Mouse (Mus musculus) spleen, adult 12 weeks (tissue): ENCODE results near the gene Slc5a5.

ENCODE experiments used
- DNase-seq: peaks from one replicate; pipeline ENCODE4 v3.0.0; 2022; ENCODE audit warnings: low spot score

The Slc5a5 gene

DNA sequence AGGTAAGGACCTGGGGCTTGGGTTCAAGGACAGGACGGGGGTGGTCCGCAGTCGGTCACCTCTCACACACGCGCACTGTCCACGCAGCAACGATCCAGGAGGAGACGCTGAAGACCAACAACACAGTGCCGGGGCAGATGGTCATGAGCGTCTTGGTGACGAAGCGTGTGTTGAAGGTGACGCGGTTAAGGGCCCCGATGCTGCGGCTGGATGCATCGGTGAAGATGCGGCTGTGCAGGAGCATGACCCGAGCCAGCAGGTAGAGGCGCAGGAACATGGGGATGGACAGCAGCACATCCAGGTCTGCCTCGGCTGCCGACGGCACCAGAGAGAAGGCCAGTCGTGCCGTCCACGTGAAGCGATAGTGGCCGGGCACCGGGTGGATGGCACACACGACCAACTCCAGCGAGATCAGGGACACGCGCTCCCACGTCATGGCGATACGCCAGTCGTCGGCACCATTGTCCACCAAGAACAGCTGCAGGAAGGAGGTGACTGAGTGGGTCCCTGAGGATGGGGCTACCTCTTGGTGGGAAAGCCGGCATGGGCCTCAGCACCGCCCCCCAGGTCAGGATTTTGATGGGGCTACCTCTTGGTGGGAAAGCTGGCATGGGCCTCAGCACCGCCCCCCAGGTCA, 39.8 kb downstream of the Slc5a5 start:
- no peak for DNase-seq

DNA sequence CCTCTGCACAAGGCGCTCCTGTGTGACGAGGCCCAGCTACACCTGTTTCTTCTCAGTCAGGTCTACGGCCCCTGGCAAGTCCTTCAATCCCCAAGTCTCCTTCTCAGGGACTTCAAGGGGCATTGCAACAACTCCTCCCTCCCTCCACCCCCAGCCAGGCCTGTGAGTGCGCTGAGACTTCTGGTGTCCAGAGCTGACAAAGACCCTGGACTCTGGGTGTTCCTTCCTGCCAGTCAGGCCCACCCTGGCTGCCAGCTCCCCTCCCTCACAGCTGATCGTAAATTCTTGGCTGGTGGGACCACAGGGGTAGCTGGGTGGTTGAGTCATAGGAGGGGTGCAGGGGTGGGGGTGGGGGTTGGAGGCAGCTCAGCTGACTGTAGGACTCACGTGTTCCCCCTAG, 40.7 kb downstream of the Slc5a5 start:
- DNase-seq, result no peak

DNA sequence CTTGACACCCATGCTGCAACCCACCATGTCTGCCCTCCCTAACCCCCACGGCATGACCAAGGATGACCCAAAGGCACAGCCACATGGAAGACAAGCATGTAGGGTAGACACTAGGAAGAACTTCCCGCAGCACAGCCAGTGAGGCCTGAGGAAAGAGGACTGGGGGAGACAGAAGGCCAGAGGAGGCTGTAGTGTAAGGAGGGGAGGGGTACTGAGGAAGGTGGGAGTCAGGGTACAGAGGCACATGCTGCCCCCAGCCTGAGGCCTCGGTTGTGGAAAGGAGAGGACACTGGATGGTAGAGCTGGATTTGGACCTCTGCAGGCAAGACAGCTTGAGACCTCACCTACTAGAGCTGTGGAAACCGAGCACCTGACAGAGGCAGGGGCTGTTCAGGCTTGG, 41.6 kb downstream of the Slc5a5 start:
- DNase-seq, result no peak

DNA sequence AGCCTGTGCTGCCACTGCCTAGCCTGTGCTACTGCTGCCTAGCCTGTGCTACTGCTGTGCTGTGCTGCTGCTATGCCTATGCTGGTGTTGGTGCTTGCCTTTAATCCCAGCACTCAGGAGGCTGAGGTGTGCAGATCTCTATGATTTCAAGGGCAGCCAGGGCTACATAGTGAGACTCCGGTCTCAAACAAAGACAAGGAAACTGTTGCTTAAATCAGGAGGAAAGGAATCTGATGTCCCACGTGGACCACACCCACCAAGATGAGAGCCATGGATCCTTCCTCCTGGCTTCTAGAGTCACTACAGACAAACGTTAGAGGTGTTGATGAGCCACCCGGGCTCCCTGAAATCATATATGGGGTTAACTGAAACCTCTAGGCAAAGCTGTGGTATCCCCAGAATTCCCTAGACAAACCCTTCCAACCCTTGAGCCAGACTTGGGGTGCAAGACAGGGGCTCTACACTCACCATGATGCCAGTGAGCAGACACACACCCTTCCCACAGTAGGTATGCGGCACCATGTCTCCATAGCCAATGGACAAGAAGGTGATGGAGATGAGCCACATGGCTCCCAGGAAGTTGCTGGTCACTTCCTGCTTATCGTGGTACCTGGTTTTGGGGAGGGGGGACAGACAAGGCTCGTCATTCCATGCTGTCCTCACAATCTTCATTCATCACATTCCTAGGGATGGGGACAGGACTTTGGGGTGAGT, 42.3 kb downstream of the Slc5a5 start:
- no peak for DNase-seq

DNA sequence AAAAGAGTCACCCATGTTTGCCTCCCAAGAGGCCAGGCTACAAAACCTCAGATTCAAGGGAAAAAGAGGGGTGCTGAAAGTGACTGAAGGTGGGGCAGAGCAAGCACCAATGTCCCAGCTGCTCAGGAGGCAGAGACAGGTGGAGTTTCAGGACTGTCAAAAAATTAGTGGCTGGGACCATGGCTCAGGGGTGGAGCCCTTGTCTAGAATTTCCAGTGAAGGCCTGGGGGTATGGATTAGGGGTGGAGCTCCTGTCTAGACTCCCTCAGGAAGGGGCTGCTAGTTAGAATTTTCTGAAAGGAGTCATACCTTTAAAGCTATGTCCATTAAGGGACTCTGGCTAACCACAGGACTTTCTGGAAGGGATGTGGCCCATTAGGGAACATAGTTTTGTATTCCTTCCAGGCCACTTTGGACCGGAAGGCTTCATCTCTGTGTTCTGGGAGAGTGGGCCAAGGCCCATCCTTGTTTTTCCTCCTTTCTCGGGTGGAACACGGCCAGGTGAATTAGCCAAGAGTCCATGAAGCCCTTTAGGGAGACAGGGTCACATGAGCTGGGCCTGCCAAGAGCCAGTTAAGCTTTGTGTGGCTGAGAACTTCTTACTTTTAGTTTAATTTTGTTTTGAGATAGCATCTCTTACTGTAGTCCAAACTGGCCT, 43.1 kb downstream of the Slc5a5 start:
- DNase-seq, result no peak

DNA sequence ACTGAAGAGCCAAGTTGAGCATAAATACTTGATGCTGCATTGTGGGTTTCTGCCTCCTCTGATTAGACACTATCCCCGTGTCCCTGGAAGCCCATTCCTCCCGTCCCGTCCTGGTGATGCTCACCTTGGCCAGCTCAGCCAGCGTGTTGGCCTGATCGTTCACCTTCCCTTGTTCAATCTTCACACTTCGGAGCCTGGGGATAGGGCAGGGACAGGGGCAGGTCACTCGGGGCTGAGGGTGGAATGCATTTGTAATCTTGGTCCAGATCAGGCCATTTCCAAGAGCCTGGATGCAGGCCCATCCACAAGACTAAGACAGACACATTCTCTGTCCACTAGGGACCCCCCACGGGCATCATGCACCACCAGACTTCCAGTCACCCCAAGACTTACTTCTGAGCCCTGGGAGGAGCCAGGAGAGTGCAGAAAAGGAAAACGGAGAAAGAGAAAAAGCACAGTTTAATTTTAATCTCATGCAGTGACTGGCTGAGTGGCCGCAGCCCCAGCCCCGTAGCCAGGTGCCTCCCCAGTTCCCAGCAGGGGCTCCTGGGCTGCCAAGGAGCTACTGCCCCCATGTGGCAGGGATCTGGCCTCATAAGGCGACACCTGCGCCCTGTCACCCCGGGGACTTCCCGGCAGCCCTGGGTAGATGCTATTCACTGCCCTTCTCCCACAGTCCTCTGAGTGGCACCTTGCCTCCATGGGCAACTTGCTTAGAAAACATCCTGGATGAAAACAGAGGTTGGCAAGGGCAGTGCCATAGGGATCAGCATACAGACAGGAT, 46.0 kb downstream of the Slc5a5 start:
- DNase-seq, result no peak

DNA sequence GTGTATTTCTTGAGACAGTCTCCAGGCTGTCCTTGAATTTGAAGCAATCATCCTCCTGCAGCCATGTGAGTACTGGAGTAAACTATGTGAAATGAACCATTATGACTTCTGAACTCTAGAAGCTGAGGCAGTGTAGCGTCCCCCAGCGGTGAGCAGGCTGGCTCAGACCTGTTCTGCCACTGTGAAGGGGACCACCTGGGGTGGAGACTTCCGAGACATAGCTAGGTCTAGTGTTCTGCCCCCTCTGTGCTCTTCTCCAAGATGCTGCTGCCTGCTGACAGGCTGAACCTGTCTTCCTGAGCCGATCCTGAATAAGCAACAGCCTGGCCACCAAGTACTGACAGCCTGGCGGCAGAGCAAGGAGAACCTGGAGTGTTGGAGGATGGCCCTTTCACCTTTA, 47.4 kb downstream of the Slc5a5 start:
- no peak for DNase-seq

DNA sequence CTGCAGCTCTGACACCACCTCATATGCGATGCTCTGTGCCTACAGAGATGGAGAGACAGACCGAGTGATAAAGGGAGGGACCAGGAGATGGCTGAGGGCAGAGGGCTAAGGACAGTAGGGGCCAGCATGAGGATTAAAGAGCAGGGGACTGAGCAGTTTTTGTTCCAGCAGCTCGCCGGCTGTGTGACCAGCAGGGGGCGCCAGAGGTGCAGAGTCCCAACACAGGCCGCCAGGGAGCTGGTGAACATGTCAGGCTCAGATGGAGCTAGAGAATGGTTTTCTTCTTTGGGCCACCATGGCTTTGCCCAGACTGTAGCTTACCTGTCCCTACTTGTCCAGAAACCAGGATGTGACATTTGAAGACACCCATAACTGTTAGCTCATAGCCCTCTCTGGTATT, 48.0 kb downstream of the Slc5a5 start:
- peak; percentile 89 for DNase-seq

DNA sequence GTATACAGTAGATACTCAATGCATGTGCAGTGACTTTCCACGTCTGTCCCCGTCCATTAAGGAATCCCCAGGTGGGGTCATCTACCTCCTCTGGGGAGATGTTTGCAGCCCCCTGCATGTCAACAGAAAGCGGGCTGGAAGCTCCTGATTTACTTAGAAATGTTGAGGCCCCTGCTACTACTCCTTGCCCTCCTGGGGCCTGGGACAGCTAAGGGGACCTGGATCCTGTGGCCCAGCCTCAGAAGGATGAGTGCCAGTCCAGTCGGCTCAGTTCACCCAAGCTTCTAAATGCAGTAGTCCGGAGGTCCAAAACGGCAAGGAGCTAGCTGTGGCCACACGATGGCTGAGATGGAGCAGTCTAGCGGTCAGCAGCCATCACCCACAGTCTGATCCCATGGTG, 48.6 kb downstream of the Slc5a5 start:
- DNase-seq, result no peak

DNA sequence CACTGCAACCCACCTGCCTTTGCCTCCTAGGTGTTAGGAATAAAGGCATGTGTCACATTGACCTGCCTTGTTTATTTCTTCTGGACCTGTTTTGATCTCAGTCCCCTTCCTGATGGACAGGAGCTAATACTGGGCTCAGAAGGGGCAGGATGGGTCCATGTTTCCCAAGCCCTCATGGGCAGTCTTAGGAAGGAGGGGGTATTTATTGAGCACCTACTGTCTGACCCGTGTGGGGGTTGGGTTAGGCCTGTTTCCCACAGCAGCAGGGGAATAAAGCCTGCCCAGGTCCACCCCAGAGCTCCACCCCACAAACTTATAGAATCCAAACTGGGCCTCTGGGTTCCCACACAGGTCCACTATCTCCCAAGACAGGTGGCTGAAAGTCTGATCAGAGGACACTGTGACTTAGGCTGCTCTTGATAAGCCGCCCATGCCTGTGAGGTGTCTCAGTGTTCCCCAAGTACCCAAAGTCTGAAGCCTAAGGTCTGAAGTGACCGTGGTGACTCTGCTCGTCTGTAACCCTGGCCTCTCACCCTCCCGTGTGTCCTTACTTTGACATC, 49.3 kb downstream of the Slc5a5 start:
- peak; percentile 54 for DNase-seq

DNA sequence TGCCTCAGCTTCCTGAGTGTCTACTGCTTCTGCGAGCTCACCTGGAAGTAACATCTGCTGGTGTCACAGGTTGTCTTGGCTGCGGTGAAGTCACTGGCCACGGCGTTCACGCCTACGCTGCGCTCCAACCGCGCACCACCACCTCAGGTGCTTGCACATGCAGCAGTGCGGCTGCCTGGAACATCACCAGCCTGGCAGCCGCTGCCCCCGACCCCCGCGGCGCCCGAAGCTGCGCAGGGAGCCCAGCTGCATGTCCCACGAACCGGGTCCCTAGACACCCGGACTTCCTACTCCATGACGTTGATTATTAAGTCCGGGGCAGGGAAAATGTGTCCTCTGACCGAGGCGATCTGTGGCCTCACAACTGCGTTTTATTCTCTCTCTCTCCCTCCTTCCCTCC, 50.1 kb downstream of the Slc5a5 start:
- DNase-seq, result no peak

DNA sequence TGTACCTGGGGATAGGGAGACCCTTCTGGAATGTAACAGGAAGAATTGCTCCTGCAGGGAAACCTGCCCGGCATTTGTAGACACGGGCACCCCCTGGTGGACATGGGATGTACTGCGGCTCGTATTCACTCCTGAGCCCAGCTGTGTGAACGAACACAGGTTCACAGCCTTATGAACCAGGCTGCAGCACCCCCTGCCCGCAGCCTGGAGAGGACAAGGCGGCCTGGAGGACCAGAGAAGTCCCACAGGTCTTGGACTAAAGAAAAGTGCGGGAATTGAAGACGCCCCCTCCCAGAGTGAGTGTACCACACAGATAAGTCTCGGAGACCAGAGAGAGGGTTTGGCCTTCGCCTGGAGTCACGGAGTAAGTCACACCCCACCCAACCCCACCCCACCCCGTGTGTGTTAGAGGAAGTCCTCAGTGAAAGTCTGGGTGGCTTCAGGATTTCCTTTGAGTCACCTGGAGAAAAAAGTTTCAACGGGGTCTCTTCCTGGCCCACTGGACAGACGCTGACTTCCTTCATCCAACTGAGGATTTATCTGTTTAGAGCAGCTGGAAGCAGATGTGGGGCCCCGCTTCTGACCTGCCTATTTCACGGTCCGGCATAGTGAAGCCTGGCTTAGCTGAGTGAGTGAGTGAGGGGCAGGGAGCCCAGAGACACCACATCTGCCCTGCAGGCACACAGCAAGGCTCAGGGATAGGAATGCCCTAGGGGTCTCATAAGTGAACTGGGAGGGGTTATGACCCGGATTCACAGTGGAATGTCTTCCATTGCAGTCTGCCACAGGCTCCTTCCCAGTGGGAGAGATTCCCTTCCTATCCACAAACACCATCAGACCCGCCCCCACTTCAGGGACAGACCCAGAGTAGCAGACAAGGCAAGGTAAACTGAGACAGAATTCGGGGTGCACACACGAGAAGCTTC, 51.1 kb downstream of the Slc5a5 start:
- peak; percentile 86 for DNase-seq

DNA sequence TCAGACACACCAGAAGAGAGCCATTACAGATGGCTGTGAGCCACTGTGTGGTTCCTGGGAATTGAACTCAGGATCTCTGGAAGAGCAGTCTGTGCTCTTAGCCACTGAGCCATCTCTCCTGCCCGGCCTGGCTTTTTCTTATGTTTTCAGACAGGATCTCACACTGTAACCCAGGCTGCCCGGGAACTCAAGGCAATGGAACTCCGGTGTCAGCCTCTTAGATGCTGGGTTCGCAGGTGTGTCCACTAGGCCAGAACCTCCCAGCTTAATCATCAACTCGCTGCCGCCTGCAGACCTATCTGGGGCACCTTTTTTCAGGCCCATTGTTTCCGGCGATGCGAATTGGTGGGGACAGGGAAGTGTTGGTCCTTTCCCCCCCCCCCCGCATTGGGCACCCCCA, 52.0 kb downstream of the Slc5a5 start:
- no peak for DNase-seq

DNA sequence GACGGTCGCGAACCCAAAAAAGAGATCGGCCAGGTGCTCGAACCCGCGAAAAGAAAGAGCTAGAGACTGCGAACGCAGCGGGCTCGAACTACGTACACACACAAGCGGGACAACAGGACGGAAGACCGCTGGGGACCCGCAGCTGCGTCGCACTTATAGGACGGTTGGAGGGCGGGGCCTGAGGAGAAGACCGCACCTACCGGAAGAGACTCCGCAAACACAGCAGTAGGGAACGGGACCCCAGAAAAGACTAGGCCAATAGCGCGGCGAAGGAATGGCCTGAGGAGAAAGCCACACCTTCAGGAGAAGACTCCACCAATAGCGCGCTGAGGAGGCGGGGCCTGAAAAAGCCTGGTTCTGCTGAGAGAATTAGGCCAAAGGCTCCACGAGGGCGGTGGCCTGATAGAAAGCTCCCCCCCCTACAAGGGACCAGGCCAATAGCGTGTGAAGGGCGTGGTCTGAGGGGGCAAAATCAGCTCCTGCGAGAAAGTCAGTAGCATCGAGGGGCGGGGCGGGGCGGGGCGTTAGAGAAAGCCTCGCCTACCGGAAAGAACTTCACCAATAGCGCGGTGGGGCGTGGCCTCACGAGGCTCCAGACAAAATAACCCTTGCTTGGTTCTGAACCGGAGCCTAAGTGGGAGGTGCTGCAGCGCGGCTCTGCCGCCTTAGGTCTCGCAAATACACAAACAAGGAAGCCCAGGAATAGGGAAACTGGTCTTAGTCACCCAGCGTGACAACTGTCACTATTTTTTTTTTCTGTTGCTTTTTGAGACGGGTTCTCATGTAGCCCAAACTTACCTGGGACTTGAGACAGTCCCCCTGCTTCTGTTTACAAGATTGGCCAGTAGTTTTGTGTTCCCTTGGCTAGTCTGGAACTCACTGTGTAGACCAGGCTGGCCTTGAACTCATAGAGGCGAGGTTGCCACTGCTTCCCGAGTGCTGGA, 52.9 kb downstream of the Slc5a5 start, which contains the start of gene Arrdc2:
Arrdc2 (minus strand) TSS at position 313 of the 944 bp plus-strand sequence.
- DNase-seq, result peak; percentile 98

DNA sequence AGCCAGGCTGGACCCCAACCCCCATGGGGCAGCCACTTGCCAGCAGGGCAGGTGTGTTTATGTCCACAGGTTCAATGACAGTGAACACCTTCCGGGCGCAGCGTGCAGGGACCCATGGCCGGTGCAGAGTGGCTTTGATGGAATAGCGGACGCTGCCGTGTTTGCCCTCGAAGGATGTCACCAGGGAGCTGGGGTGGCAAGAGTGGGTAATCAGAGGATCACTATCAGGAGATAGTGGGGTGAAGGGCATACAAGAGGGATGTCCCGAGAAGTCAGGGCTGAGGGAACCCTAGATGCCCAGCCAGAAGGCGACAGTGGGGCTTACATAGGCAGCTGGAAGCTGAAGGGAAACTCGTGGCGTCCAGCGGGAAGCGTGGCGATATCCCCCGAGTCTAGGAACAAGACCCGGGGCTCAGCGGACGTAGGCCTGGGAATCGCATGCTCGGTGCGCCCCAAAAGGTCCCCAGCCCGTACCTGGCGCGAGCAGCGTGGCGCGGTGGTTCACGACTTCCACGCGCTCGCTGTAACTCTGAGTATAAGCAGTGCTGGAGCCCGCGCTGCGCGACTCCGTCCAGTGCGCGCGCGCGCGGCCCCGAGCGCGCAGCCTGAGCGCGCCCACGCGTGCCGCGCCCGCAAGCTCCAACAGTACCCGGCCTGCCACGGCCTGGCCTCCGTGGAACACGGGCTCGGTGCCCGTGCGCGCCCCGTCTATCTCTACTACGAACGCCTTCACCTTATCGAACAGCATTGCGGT, 53.7 kb downstream of the Slc5a5 start:
- DNase-seq, result no peak

DNA sequence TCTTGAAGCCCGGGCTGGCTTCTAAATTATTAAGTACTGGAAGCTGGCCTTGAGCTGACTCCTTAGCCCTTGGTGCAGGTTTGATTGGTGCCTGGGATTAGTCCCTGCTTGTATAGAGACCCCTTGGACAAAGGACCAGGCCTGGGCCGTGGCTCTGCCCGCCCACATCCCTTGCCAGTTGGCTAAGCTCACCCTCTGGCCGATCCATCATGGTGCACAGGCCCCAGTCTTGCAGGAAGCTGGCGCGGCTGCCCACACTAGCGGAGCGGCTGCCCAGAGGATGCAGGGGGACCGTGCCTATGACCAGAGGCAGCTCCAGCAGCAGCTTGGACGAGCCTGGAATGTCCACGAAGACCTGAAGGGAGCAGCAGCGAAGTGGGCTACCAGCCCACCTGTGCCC, 55.9 kb downstream of the Slc5a5 start:
- DNase-seq, result no peak

DNA sequence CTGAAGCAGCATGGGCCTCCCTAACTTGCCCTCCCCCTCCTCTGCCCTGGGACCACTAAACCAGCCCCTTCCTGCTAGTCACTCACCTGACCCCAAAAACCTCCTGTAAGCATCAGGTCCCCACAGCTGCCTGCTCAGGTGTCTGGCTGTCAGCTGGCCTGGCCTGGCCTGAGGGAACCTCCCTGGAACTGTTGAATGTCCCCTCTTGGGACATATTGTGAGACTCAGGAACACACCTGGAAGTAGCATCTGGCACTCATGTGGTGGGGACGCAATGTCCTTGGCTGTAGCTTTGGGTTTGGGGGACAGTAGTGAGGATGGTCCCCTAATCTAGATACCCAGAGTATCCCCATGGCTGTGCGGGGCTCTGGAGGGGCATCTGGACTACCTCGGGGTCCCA, 58.5 kb downstream of the Slc5a5 start:
- DNase-seq, result no peak

DNA sequence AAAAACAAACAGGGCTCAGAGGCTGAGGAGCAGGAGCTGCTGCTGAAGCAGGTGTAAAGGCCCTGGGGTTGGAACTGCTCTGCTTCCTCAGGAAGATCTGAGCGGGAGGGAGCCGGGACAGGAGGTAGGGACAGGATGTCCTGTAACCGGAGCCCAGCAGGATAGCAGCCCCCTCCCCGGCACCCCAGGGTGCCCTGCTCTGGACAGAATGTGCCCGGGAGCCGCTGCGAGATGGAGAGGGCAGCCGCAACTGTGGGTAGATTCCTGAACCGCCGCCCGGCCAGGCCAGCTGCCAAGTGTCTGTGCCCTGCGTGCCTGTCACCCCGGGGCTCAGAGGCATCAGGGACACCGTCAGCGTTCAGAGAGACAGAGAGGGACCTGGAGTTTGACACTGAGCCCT, 59.0 kb downstream of the Slc5a5 start:
- no peak for DNase-seq

DNA sequence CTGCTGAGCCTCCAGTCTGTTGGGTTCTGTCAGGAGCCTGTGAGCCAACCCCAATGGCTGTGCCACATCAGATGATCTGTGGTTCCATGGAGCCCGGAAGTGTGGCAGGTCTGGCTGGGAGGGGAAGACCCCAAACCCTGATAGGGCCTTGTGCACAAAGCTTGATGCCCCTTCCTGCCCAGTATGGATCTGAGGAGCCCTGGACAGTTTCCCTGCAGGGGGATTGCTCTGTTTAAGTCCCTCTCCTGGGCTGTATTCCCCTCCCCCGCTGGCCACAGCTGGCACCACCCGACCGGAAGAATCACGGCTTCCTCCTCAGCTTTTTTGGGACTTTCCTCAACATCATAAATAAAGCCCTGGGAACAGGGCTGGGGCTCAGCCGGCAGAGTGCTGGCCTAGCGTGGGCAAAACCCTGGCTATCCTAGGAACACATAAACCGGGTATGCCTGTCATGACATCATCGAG, 59.5 kb downstream of the Slc5a5 start:
- no peak for DNase-seq
